Mouse (Mus musculus): ENCODE results near the gene Akap7.

DNA sequence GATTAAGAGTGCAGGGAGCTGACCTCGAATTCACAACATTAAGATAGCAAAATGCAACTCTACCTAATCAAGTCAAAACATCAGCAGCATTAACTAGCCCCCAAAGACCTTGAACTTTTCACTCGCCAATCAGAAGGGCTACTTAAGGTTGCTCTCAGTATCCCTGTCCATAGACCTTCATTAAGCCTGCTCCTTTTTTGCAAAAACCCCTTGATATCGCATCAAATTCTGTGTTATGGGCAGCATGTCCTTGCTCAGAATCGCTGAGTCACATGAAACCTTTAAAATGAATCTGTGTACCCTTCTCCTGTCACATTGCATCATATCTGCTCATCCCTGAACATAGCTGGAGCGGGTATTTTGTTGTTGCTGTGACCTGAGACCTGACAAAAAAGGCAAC lies 149.0 kb downstream of the Akap7 start:
- TF ChIP-seq GATA1 (IDR thresholded peaks at IDR 0.05; ENCODE audit: borderline replicate concordance, low read length) (no peak), FLI1 (IDR thresholded peaks at IDR 0.05; ENCODE audit: low read length) (no peak)
